Mouse (Mus musculus) MEL (cell line): ENCODE measurements around the gene Ppp1r3d.

Source experiments
- CTCF ChIP-seq, 3 experiments: IDR thresholded peaks in 2 of 3; conservative IDR thresholded peaks in 1 of 3; 2 replicates each; pipeline ENCODE4 v1.5.1; 2011 to 2012; ENCODE audit warnings: low read length in 3 of 3, low read depth in 2 of 3, mild to moderate bottlenecking in 2 of 3, improper control_type of control experiment in 1 of 3, inconsistent platforms in 1 of 3, mixed read lengths in 1 of 3, moderate library complexity in 1 of 3; ENCODE audit not compliant: control insufficient read depth in 1 of 3, insufficient read depth in 1 of 3, poor library complexity in 1 of 3, severe bottlenecking in 1 of 3
- E2F4 ChIP-seq: IDR thresholded peaks from 2 replicates; pipeline ENCODE4 v1.6.1; 2011; ENCODE audit warnings: low read depth, low read length, improper control_type of control experiment, borderline replicate concordance
- EP300 ChIP-seq, 2 experiments: IDR thresholded peaks; 2 replicates each; pipeline ENCODE4 v1.6.1; 2011; ENCODE audit warnings: improper control_type of control experiment in 2 of 2, low read length in 2 of 2, low read depth in 1 of 2, mild to moderate bottlenecking in 1 of 2
- GATA1 ChIP-seq: IDR thresholded peaks from 2 replicates; pipeline ENCODE4 v1.6.1; 2011; ENCODE audit warnings: low read depth, low read length, improper control_type of control experiment
- HCFC1 ChIP-seq: IDR thresholded peaks from 2 replicates; pipeline ENCODE4 v1.6.1; 2012; ENCODE audit warnings: low read depth, mild to moderate bottlenecking, inconsistent platforms, low read length, improper control_type of control experiment, moderate library complexity
- MAFK ChIP-seq: IDR thresholded peaks from 2 replicates; pipeline ENCODE4 v1.6.1; 2011; ENCODE audit warnings: low read depth, mild to moderate bottlenecking, low read length, improper control_type of control experiment, borderline replicate concordance
- MYB ChIP-seq: IDR thresholded peaks from 2 replicates; pipeline ENCODE4 v1.6.1; 2011; ENCODE audit warnings: mild to moderate bottlenecking, low read depth, low read length, improper control_type of control experiment
- MYC ChIP-seq: IDR thresholded peaks from 2 replicates; pipeline ENCODE4 v1.6.1; 2011; ENCODE audit warnings: low read depth, mild to moderate bottlenecking, low read length, improper control_type of control experiment, moderate library complexity
- NRF1 ChIP-seq: IDR thresholded peaks from 2 replicates; pipeline ENCODE4 v1.6.1; 2014; ENCODE audit warnings: low read depth, mild to moderate bottlenecking, inconsistent platforms, low read length, improper control_type of control experiment, moderate library complexity; ENCODE audit not compliant: poor library complexity, insufficient read depth, severe bottlenecking
- POLR2A ChIP-seq, 2 experiments: IDR thresholded peaks; 2 replicates each; pipeline ENCODE4 v1.6.1; 2011 to 2012; ENCODE audit warnings: low read length in 2 of 2, mild to moderate bottlenecking in 2 of 2, control low read depth in 1 of 2, improper control_type of control experiment in 1 of 2, low read depth in 1 of 2, moderate library complexity in 1 of 2; ENCODE audit not compliant: control insufficient read depth in 1 of 2, insufficient read depth in 1 of 2, poor library complexity in 1 of 2
- RCOR1 ChIP-seq: IDR thresholded peaks from 2 replicates; pipeline ENCODE4 v1.6.1; 2012; ENCODE audit warnings: low read depth, mild to moderate bottlenecking, inconsistent platforms, low read length, improper control_type of control experiment
- TBP ChIP-seq: IDR thresholded peaks from 2 replicates; pipeline ENCODE4 v1.8.0; 2011; ENCODE audit warnings: low read depth, low read length, improper control_type of control experiment
- ZC3H11A ChIP-seq: IDR thresholded peaks from 2 replicates; pipeline ENCODE4 v1.6.1; 2012; ENCODE audit warnings: low read depth, mild to moderate bottlenecking, inconsistent platforms, low read length, improper control_type of control experiment

- no peak for TF ChIP-seq EP300 (IDR thresholded peaks at IDR 0.05; ENCODE audit: low read depth in 1 of 2, low read length in 2 of 2)
- TF ChIP-seq CTCF (IDR thresholded peaks at IDR 0.05 in 2 of 3, conservative IDR thresholded peaks at IDR 0.05 in 1 of 3; ENCODE audit: control insufficient read depth in 1 of 3, insufficient read depth in 1 of 3, low read depth in 2 of 3, low read length in 3 of 3, poor library complexity in 1 of 3, severe bottlenecking in 1 of 3) = no peak
- TF ChIP-seq HCFC1 = no peak
- no peak for TF ChIP-seq MYC
- TF ChIP-seq RCOR1 = no peak
- no peak for TF ChIP-seq GATA1
- no peak for TF ChIP-seq E2F4
- no peak for TF ChIP-seq ZC3H11A
- TF ChIP-seq POLR2A (IDR thresholded peaks at IDR 0.05; ENCODE audit: control insufficient read depth in 1 of 2, insufficient read depth in 1 of 2, low read depth in 1 of 2, low read length in 2 of 2, poor library complexity in 1 of 2) = no peak
- TF ChIP-seq MYB = no peak
- TF ChIP-seq MAFK = no peak
- TF ChIP-seq TBP = no peak
- TF ChIP-seq NRF1 = no peak
These were observed 36.7 kb upstream of the Ppp1r3d start for GRCm38 (mm10) chr2:178450961-178451360.
